Mouse (Mus musculus): Measurements from ENCODE around the gene Uggt2. TPM values are rescaled to one million over a fixed set of nuclear protein-coding genes. Genes with fewer than 3 reads are reported as not detected.

The Uggt2 gene
- polyA plus RNA-seq, 1 experiment from 2014 or later: 13.3 TPM

GRCm38 (mm10) chr14:118980890-118981289 lies 118.3 kb downstream of the Uggt2 start:
- no peaks in the 10 kb centered on the region for H3K9me3 ChIP-seq (ENCODE audit: control insufficient read depth, low read length)
- no peak overlapping the region for H3K4me3 ChIP-seq (ENCODE audit: low read depth, low read length)
- no peak overlapping the region for H3K4me2 ChIP-seq (ENCODE audit: low read depth, low read length)
- ATAC-seq (ENCODE audit: low read depth) (no peak), DNase-seq (ENCODE audit: low spot score) (no peak)
- peaks cover 72% of the 10 kb centered on the region for H3K36me3 ChIP-seq (ENCODE audit: control insufficient read depth, insufficient read depth, low read length)
- WGBS: 84% methylated on average over 8 of the region's 8 CpGs
- no peaks in the 10 kb centered on the region for H3K27me3 ChIP-seq (replicated peaks; ENCODE audit: control insufficient read depth, insufficient read depth, low read length)
- no peaks in the 10 kb centered on the region for H3K4me1 ChIP-seq (ENCODE audit: control insufficient read depth, insufficient read depth, low read length)
- H3K9ac ChIP-seq (ENCODE audit: low read depth, low read length): no peak overlapping the region
- no peak overlapping the region for H3K27ac ChIP-seq (replicated peaks; ENCODE audit: low read depth, low read length)

GRCm38 (mm10) chr14:118980358-118980757 lies 118.9 kb downstream of the Uggt2 start:
- WGBS: 79% methylated on average over 5 of the region's 5 CpGs
- ATAC-seq (ENCODE audit: low read depth) (no peak), DNase-seq (ENCODE audit: low spot score) (no peak)
- Histone ChIP-seq H3K36me3 (ENCODE audit: control insufficient read depth, insufficient read depth, low read length) (peaks cover 72% of the 10 kb centered on the region), H3K9ac (ENCODE audit: low read depth, low read length) (no peak overlapping the region), H3K4me1 (ENCODE audit: control insufficient read depth, insufficient read depth, low read length) (no peaks in the 10 kb centered on the region), H3K4me2 (ENCODE audit: low read depth, low read length) (no peak overlapping the region), H3K4me3 (ENCODE audit: low read depth, low read length) (no peak overlapping the region), H3K9me3 (ENCODE audit: control insufficient read depth, low read length) (no peaks in the 10 kb centered on the region), H3K27ac (replicated peaks; ENCODE audit: low read depth, low read length) (no peak overlapping the region), H3K27me3 (replicated peaks; ENCODE audit: control insufficient read depth, insufficient read depth, low read length) (no peaks in the 10 kb centered on the region)

DNA sequence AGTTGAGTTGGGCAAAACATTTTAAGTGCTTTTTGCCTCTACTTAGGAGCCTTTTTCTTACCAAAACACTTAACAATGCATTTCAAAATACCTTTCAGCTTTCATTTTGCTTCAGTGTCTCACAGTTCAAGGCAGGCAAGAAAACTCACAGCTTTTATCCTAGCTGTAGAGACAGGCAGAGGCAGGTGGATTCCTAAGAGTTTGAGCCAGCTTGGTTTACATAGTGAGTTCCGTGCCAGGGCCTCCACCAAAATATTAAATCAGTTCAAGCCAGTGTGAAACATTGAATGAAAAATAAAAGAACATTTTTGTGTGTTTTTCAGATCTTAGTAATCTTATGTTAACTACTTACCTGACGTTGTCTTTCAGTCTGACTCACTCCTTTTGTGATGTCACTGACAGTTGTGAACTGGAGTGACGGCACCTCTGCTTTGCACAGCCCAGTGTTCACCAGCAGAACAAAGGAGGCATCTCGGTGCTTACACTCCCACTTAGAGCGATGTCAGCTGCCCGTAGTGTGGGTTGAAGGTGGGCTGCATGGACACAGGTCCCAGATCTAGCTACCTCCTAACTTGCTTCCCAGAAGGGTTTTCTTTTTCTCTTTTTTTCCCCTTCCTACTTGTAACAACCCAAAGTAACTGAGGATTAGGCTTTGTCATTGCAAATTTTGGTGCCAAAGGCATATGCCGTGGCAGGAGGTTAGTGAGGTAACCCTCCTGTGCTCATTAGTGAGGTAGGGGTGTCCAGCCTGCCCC lies 119.5 kb downstream of the Uggt2 start:
- 85% methylated on average over 7 of the region's 7 CpGs for WGBS
- no peaks in the 10 kb centered on the region for H3K4me1 ChIP-seq (ENCODE audit: control insufficient read depth, insufficient read depth, low read length)
- no peaks in the 10 kb centered on the region for H3K27me3 ChIP-seq (replicated peaks; ENCODE audit: control insufficient read depth, insufficient read depth, low read length)
- H3K4me2 ChIP-seq (ENCODE audit: low read depth, low read length): no peak overlapping the region
- no peak overlapping the region for H3K27ac ChIP-seq (replicated peaks; ENCODE audit: low read depth, low read length)
- H3K9ac ChIP-seq (ENCODE audit: low read depth, low read length): no peak overlapping the region
- peaks cover 77% of the 10 kb centered on the region for H3K36me3 ChIP-seq (ENCODE audit: control insufficient read depth, insufficient read depth, low read length)
- ATAC-seq (ENCODE audit: low read depth) (no peak), DNase-seq (ENCODE audit: low spot score) (no peak)
- H3K4me3 ChIP-seq (ENCODE audit: low read depth, low read length): no peak overlapping the region
- no peaks in the 10 kb centered on the region for H3K9me3 ChIP-seq (ENCODE audit: control insufficient read depth, low read length)

- no peak for ATAC-seq (ENCODE audit: low read depth)
- WGBS: 76% methylated on average over 8 of the region's 8 CpGs
- H3K9me3 ChIP-seq (ENCODE audit: control insufficient read depth, low read length): no peaks in the 10 kb centered on the region
- H3K4me3 ChIP-seq (ENCODE audit: low read depth, low read length): no peak overlapping the region
- no peak overlapping the region for H3K9ac ChIP-seq (ENCODE audit: low read depth, low read length)
- no peaks in the 10 kb centered on the region for H3K4me1 ChIP-seq (ENCODE audit: control insufficient read depth, insufficient read depth, low read length)
- H3K36me3 ChIP-seq (ENCODE audit: control insufficient read depth, insufficient read depth, low read length): peaks cover 79% of the 10 kb centered on the region
- H3K27me3 ChIP-seq (replicated peaks; ENCODE audit: control insufficient read depth, insufficient read depth, low read length): no peaks in the 10 kb centered on the region
- no peak overlapping the region for H3K4me2 ChIP-seq (ENCODE audit: low read depth, low read length)
- DNase-seq (ENCODE audit: low spot score): no peak
- H3K27ac ChIP-seq (replicated peaks; ENCODE audit: low read depth, low read length): no peak overlapping the region
Observed at GRCm38 (mm10) chr14:118977136-118977816, 122.0 kb downstream of the Uggt2 start.

- Histone ChIP-seq H3K4me2 (ENCODE audit: low read depth, low read length) (no peak overlapping the region), H3K4me3 (ENCODE audit: low read depth, low read length) (no peak overlapping the region), H3K9me3 (ENCODE audit: control insufficient read depth, low read length) (no peaks in the 10 kb centered on the region), H3K9ac (ENCODE audit: low read depth, low read length) (no peak overlapping the region), H3K27me3 (replicated peaks; ENCODE audit: control insufficient read depth, insufficient read depth, low read length) (no peaks in the 10 kb centered on the region), H3K36me3 (ENCODE audit: control insufficient read depth, insufficient read depth, low read length) (peaks cover 80% of the 10 kb centered on the region), H3K4me1 (ENCODE audit: control insufficient read depth, insufficient read depth, low read length) (no peaks in the 10 kb centered on the region), H3K27ac (replicated peaks; ENCODE audit: low read depth, low read length) (no peak overlapping the region)
- DNase-seq (ENCODE audit: low spot score): no peak
- WGBS: 95% methylated on average over 6 of the region's 6 CpGs
- ATAC-seq (ENCODE audit: low read depth): no peak
Observed at GRCm38 (mm10) chr14:118972268-118972667, 127.0 kb downstream of the Uggt2 start.

- ATAC-seq (ENCODE audit: low read depth): no peak
- 91% methylated on average over 7 of the region's 7 CpGs for WGBS
- no peak overlapping the region for H3K4me2 ChIP-seq (ENCODE audit: low read depth, low read length)
- no peaks in the 10 kb centered on the region for H3K4me1 ChIP-seq (ENCODE audit: control insufficient read depth, insufficient read depth, low read length)
- no peak overlapping the region for H3K9ac ChIP-seq (ENCODE audit: low read depth, low read length)
- peaks cover 40% of the 10 kb centered on the region for H3K36me3 ChIP-seq (ENCODE audit: control insufficient read depth, insufficient read depth, low read length)
- no peak for DNase-seq (ENCODE audit: low spot score)
- H3K27me3 ChIP-seq (replicated peaks; ENCODE audit: control insufficient read depth, insufficient read depth, low read length): no peaks in the 10 kb centered on the region
- no peak overlapping the region for H3K27ac ChIP-seq (replicated peaks; ENCODE audit: low read depth, low read length)
- H3K4me3 ChIP-seq (ENCODE audit: low read depth, low read length): no peak overlapping the region
- no peaks in the 10 kb centered on the region for H3K9me3 ChIP-seq (ENCODE audit: control insufficient read depth, low read length)
Observed at GRCm38 (mm10) chr14:118967646-118968045, 131.6 kb downstream of the Uggt2 start.

- ATAC-seq (ENCODE audit: low read depth): no peak
Observed at GRCm38 (mm10) chr14:118965356-118966000, 133.8 kb downstream of the Uggt2 start.

GRCm38 (mm10) chr14:118958010-118958409 lies 141.2 kb downstream of the Uggt2 start:
- Histone ChIP-seq H3K27ac (replicated peaks; ENCODE audit: low read depth, low read length) (no peak overlapping the region), H3K9me3 (ENCODE audit: control insufficient read depth, low read length) (no peaks in the 10 kb centered on the region), H3K4me2 (ENCODE audit: low read depth, low read length) (no peak overlapping the region), H3K36me3 (ENCODE audit: control insufficient read depth, insufficient read depth, low read length) (peaks cover 72% of the 10 kb centered on the region), H3K27me3 (replicated peaks; ENCODE audit: control insufficient read depth, insufficient read depth, low read length) (no peaks in the 10 kb centered on the region), H3K9ac (ENCODE audit: low read depth, low read length) (no peak overlapping the region), H3K4me3 (ENCODE audit: low read depth, low read length) (no peak overlapping the region), H3K4me1 (ENCODE audit: control insufficient read depth, insufficient read depth, low read length) (no peaks in the 10 kb centered on the region)
- ATAC-seq (ENCODE audit: low read depth) (no peak), DNase-seq (ENCODE audit: low spot score) (no peak)
- 87% methylated on average over 3 of the region's 3 CpGs for WGBS

More at GRCm38 (mm10) chr14:118965356-118966000, 133.8 kb downstream of the Uggt2 start:
- Histone ChIP-seq H3K9ac (ENCODE audit: low read depth, low read length) (no peak overlapping the region), H3K9me3 (ENCODE audit: control insufficient read depth, low read length) (no peaks in the 10 kb centered on the region), H3K27ac (replicated peaks; ENCODE audit: low read depth, low read length) (no peak overlapping the region), H3K4me2 (ENCODE audit: low read depth, low read length) (no peak overlapping the region), H3K4me1 (ENCODE audit: control insufficient read depth, insufficient read depth, low read length) (no peaks in the 10 kb centered on the region), H3K27me3 (replicated peaks; ENCODE audit: control insufficient read depth, insufficient read depth, low read length) (no peaks in the 10 kb centered on the region), H3K36me3 (ENCODE audit: control insufficient read depth, insufficient read depth, low read length) (peaks cover 42% of the 10 kb centered on the region), H3K4me3 (ENCODE audit: low read depth, low read length) (no peak overlapping the region)
- DNase-seq (ENCODE audit: low spot score): no peak
- 97% methylated on average over 4 of the region's 4 CpGs for WGBS
